Mouse (Mus musculus) stomach, postnatal 0 days (tissue): ENCODE measurements at regions not wholly inside any gene's neighbourhood (a gene's known extent, or its start where the extent isn't known, plus 50 kb on each side); places are given as distances from the start of the nearest gene placed in this dataset.

Experiments
- ATAC-seq: fragments of 200-750 bp; cut with Nextera tagmentation; 2 replicates; pipeline ENCODE4 v1.8.0; 2017; ENCODE audit not compliant: low FRiP score, low TSS enrichment
- DNase-seq: peaks from one replicate; pipeline ENCODE4 v3.0.0-alpha.2; 2016; ENCODE audit warnings: low spot score
- H3K27ac ChIP-seq: fragments of 300-500 bp; sonication (generic); replicated peaks from 2 replicates; pipeline ENCODE4 v1.5.1; 2014; ENCODE audit warnings: mild to moderate bottlenecking, control low read depth
- H3K27me3 ChIP-seq: fragments of 300-500 bp; sonication (generic); 2 replicates; pipeline ENCODE4 v1.6.1; 2014; ENCODE audit warnings: low read length; ENCODE audit not compliant: control insufficient read depth, insufficient read depth
- H3K36me3 ChIP-seq: fragments of 300-500 bp; sonication (generic); 2 replicates; pipeline ENCODE4 v1.6.1; 2014; ENCODE audit warnings: low read length, mixed read lengths; ENCODE audit not compliant: control insufficient read depth, insufficient read depth
- H3K4me1 ChIP-seq: fragments of 300-500 bp; sonication (generic); replicated peaks from 2 replicates; pipeline ENCODE4 v1.6.1; 2014; ENCODE audit warnings: antibody characterized with exemption; ENCODE audit not compliant: control insufficient read depth, insufficient read depth
- H3K4me2 ChIP-seq: fragments of 300-500 bp; sonication (generic); replicated peaks from 2 replicates; pipeline ENCODE4 v1.6.1; 2014; ENCODE audit warnings: low read depth, mild to moderate bottlenecking, control low read depth, moderate library complexity
- H3K4me3 ChIP-seq: fragments of 300-500 bp; sonication (generic); 2 replicates; pipeline ENCODE4 v1.5.1; 2014; ENCODE audit warnings: low read depth, low read length, control low read depth
- H3K9ac ChIP-seq: fragments of 300-500 bp; sonication (generic); 2 replicates; pipeline ENCODE4 v1.6.1; 2014; ENCODE audit warnings: mild to moderate bottlenecking, low read length, control low read depth, mixed read lengths
- H3K9me3 ChIP-seq: fragments of 300-500 bp; sonication (generic); 2 replicates; pipeline ENCODE4 v1.6.1; 2016; ENCODE audit warnings: low read length; ENCODE audit not compliant: control insufficient read depth
- CTCF ChIP-seq: IDR thresholded peaks from 2 replicates; pipeline ENCODE4 v1.5.1; 2016; ENCODE audit warnings: antibody characterized with exemption, low read depth, mild to moderate bottlenecking, moderate library complexity
- EP300 ChIP-seq: optimal IDR thresholded peaks from 2 replicates; pipeline ENCODE3; 2016; ENCODE audit warnings: antibody characterized with exemption
- WGBS: fragments of 180-500 bp; shearing (Covaris S2); extraction: QIAGEN DNeasy Blood & Tissue Kit; methylation state at CpG from one replicate; pipeline ENCODE4 v1.1.7; 2014; 5-methylcytosine and 5-hydroxymethylcytosine counted together

DNA sequence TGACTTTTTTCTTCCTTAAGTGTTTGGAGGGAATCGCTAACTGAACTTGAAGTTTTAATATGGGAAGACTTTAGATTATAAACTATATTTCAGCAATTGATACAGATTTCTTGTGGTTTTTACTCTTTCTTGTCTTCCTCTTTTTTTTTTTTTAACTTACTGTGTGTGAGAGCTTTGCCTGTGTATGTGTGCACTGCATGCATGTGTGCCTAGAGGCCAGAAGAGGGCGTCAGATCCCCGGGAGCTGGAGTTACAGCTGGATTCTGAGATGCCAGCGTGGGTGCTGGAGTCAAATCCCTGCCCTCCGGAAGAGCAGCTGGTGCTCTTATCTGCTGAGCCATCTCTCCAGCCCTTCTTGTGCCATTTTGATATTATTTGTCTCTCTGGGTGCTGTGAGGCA is 129.6 kb downstream of the Trim33 start:
- ATAC-seq (no peak), DNase-seq (no peak)
- H3K9me3 ChIP-seq, result no peaks in the 10 kb centered on the region
- H3K27ac ChIP-seq, result no peak overlapping the region
- H3K4me3 ChIP-seq, result no peak overlapping the region
- H3K4me2 ChIP-seq, result no peak overlapping the region
- WGBS, result 80% methylated on average over 5 of the region's 5 CpGs
- H3K27me3 ChIP-seq, result no peaks in the 10 kb centered on the region
- H3K9ac ChIP-seq, result no peak overlapping the region
- H3K36me3 ChIP-seq, result no peaks in the 10 kb centered on the region
- H3K4me1 ChIP-seq, result no peaks in the 10 kb centered on the region
- no peak for TF ChIP-seq EP300
- TF ChIP-seq CTCF, result peak; percentile 27; the same call in 1 of the 2 replicates

DNA sequence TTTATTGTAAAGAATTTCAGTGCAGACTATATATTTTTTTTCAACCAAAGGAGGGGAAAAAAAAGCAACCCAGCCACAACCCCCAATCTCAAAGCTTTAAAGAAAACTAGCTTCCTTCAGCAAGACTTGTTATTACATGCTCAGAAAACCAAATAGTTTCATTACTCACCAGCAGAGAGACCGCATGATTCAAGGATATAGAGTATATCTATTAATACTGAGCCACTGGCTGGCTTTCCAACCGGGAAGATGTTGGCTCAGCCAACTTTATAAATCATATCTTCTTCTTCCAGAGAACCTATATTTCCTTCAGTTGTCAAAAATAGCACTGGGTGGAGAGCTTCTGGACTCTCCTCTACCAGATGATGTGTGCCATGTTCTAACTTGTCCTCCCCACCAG is 133.2 kb downstream of the Trim33 start:
- Histone ChIP-seq H3K4me3 (no peak overlapping the region), H3K9ac (no peak overlapping the region), H3K36me3 (no peaks in the 10 kb centered on the region), H3K4me1 (no peaks in the 10 kb centered on the region), H3K4me2 (no peak overlapping the region), H3K27me3 (no peaks in the 10 kb centered on the region), H3K27ac (no peak overlapping the region), H3K9me3 (no peaks in the 10 kb centered on the region)
- WGBS, result 46% methylated on average over 2 of the region's 2 CpGs
- no peak for DNase-seq
- no peak for TF ChIP-seq EP300
- TF ChIP-seq CTCF, result no peak
- ATAC-seq, result no peak

DNA sequence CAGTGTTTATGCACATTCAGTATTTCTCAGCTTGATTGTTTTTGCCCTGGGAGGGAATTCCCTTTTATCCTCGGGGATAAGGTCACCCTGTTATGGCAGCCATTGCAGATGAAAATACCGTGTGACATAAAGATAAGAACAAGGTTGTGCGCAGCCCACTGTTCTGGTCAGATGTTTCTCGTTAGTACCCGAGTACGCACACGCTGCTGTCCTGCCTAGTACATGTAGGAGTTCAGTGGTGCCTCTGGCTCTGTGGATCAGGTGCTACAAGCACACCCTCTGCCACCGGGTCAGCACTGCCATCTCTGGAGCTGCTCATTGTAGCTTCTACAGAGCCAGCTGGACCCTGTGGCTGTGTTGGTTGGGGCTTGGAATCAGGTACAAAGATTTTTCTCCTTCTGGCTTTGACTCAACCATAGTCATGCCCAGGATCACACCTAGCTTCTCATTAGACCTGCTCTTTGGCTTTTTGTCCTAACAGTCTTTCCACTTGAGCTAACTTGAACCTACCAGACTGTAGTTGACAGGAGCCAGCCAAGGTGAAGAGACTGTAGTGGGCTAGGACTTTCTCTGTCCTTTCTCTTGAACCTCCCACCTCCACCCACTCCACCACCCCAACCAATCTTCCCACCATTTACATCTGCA is 136.1 kb downstream of the Trim33 start:
- no peaks in the 10 kb centered on the region for H3K27me3 ChIP-seq
- no peak overlapping the region for H3K4me2 ChIP-seq
- DNase-seq (no peak), ATAC-seq (no peak)
- no peak for TF ChIP-seq EP300
- TF ChIP-seq CTCF, result no peak
- WGBS, result 81% methylated on average over 8 of the region's 8 CpGs
- no peak overlapping the region for H3K9ac ChIP-seq
- H3K4me1 ChIP-seq, result 0 out of 2 replicates have a peak, but pooled peaks cover 5% of the 10 kb centered on the region
- no peak overlapping the region for H3K27ac ChIP-seq
- H3K36me3 ChIP-seq, result no peaks in the 10 kb centered on the region
- no peak overlapping the region for H3K4me3 ChIP-seq
- H3K9me3 ChIP-seq, result no peaks in the 10 kb centered on the region

DNA sequence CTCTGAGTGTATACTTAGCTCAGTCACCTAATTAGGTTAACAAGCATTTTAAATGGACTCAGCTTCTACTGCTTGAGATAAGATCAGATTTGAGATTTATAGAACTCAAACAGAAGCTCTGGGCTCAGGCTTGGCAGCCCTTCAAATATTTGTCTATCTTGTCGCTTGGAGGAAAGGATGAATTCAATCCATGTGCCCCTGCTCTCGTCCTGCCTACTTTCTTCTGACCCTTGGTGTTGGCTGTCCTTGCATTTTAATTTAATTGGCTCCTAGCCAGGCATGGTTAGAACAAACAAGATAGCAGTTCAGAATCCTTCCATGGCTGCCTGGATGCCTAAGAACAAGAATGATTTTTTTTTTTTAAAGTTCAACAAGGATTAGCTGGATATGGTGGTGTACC is 137.2 kb downstream of the Trim33 start:
- H3K4me3 ChIP-seq, result no peak overlapping the region
- ATAC-seq (no peak), DNase-seq (no peak)
- WGBS, result 22% methylated on average over 2 of the region's 2 CpGs
- 0 out of 2 replicates have a peak, but pooled peaks cover 5% of the 10 kb centered on the region for H3K4me1 ChIP-seq
- no peaks in the 10 kb centered on the region for H3K27me3 ChIP-seq
- H3K9me3 ChIP-seq, result no peaks in the 10 kb centered on the region
- TF ChIP-seq CTCF, result no peak
- H3K9ac ChIP-seq, result no peak overlapping the region
- H3K27ac ChIP-seq, result no peak overlapping the region
- H3K36me3 ChIP-seq, result no peaks in the 10 kb centered on the region
- no peak overlapping the region for H3K4me2 ChIP-seq

DNA sequence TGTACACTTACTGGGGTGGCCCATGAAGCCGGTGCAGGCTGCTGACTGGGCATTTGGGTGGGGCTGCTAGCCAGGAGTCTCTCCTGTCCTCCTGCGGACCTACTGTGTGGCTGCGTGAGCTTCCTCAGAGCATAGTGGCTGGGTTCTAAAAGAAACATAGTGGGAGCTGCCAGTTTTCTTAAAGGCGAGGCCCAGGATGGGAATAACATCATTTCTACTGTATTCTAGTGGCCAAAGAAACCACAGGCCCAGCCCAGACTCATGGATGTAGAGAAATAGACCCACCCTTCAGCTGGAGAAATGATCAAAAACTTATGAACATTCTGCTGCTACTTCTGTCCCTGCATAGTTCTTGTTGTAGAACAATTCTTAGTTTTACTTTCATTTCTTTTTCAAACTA is 138.7 kb downstream of the Trim33 start:
- Histone ChIP-seq H3K4me3 (no peak overlapping the region), H3K4me2 (no peak overlapping the region), H3K27ac (no peak overlapping the region), H3K9ac (no peak overlapping the region), H3K36me3 (no peaks in the 10 kb centered on the region), H3K4me1 (0 out of 2 replicates have a peak, but pooled peaks cover 5% of the 10 kb centered on the region), H3K9me3 (no peaks in the 10 kb centered on the region), H3K27me3 (no peaks in the 10 kb centered on the region)
- DNase-seq (no peak), ATAC-seq (no peak)
- 93% methylated on average over 4 of the region's 4 CpGs for WGBS
- TF ChIP-seq CTCF (no peak), EP300 (no peak)

DNA sequence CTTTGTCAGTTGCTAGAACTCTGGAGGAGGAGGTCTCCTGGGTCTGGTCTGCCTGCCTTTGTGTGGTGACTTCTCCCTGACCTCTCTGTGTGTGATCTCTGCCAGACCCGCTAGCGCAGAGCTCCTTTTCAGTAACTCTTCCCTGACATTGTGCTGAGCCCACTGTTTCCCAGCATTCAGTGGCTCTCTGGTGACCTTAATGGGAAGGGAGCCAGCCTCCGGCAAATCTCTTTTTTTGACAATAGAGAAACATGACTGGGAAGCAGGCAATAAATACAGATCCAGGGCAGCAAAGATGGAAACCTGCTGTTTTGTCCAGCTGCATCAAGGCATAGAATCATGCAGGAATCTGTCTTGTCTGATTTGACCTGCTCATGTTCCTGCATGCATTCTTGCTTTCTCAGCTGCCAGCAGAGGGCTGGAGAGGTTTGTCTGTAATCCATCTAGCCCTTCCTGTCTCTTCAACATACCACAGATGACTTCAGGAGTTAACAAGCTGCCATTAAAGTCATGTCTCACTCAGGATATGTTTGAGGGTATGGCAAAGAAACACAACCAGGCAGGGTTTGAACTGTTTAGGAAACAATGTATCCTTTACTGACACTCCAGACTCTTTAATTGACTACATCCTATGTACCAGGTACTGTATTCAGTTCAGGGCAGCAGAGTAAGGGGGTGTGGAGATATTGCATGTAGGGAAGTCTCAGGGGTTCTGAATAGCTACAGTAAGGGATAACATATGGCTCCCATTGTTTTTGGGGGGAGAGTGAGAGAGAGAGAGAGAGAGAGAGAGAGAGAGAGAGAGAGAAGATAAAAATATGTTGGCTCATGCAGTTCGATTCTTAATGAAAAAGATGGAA is 140.9 kb downstream of the Trim33 start:
- peak; percentile 51; the same call in 1 of the 2 replicates for ATAC-seq
- TF ChIP-seq EP300 (no peak), CTCF (peak; percentile 62)
- Histone ChIP-seq H3K4me2 (no peak overlapping the region), H3K27ac (peak overlapping the region; percentile 70), H3K4me3 (no peak overlapping the region), H3K27me3 (no peaks in the 10 kb centered on the region), H3K9me3 (no peaks in the 10 kb centered on the region), H3K4me1 (0 out of 2 replicates have a peak, but pooled peaks cover 5% of the 10 kb centered on the region), H3K36me3 (no peaks in the 10 kb centered on the region), H3K9ac (no peak overlapping the region)
- no peak for DNase-seq
- 17% methylated on average over 4 of the region's 4 CpGs for WGBS
